Mouse (Mus musculus) stomach, adult 2 months (tissue): ENCODE data around the gene Elfn2. TPM values are rescaled to one million over a fixed set of nuclear protein-coding genes. Genes with fewer than 3 reads are reported as not detected.

Source experiments
- polyA plus RNA-seq: library from polyadenylated mRNA; depleted of rRNA; stranded (reverse); fragments of >200 nt; gene quantifications from 2 replicates; pipeline ENCODE4 v1.2.3, GENCODE M21; 2012; rRNA removed

Elfn2 gene
- polyA plus RNA-seq, result 0.09 and 0.11 TPM in 2 replicates

DNA sequence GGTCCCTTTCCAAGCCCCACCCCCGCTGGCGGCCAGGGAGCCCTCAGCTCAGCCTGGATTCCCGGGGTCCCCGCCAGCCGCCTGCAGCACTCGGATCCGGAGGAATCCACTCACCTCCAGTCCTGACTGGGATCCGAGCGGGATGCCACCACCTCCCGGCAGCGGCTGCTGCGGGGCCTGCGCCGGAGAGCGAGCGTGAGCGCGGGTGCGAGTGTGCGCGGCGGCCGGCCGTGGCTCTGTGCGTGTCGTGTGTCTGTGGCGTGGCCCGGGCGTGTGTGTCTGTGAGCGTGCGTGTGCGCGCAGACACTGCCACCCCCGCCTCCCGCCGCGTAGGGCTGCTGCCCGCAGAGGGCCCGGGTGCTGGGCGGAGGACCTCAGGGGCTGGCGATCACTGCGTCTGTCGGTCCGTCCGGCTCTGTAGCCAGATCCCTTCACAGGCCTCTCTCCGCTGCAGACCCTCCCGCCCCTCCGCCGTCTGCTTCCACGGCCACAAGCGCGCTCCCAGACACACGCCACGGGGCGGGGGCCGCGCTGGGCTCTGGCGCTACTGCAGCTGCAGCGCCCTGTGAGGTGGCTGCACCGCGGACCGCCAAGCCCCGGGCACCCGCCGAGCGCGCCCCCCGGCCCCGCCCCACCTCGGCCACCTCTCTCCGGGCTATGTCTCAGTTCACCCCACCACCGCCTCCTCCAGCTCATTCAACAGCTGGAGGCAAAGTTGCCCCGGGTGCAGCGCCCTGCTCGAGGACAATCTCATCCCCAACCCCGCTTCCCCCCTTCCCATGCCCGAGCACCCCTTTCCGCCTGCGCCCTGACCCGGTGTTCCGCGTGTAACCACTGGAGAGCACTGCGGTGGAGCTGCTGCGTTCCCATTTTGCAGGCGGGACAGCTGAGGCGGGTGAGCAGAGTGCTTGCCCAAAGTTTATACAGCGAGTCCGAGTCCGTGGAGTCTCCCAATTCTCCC, at the start of gene Elfn2:
Gene Elfn2, minus strand, starts transcription at position 482 of the 961 bp plus-strand sequence.

Other genes with a start within 250 kb of the Elfn2 start
- gene Il2rb, start 223.5 kb downstream of the Elfn2 start, polyA plus RNA-seq, result 0.53 and 0.67 TPM in 2 replicates
- gene C1qtnf6, start 187.4 kb downstream of the Elfn2 start, polyA plus RNA-seq, result 19.0 and 21.3 TPM in 2 replicates
- gene Sstr3, start 174.1 kb downstream of the Elfn2 start, polyA plus RNA-seq, result 0.11 and 0.17 TPM in 2 replicates
- gene Rac2, start 146.0 kb downstream of the Elfn2 start, polyA plus RNA-seq, result 19.9 and 28.7 TPM in 2 replicates
- gene Cyth4, start 121.7 kb downstream of the Elfn2 start, polyA plus RNA-seq, result 5.4 and 7.4 TPM in 2 replicates
- gene Mfng, start 54.7 kb upstream of the Elfn2 start, polyA plus RNA-seq, result 4.8 and 6.4 TPM in 2 replicates
- gene Card10, start 84.3 kb upstream of the Elfn2 start, polyA plus RNA-seq, result 17.4 and 21.5 TPM in 2 replicates
- 95.3 and 99.7 TPM in 2 replicates for gene Cdc42ep1, start 123.9 kb upstream of the Elfn2 start, polyA plus RNA-seq
- 1,065 and 1,817 TPM in 2 replicates for gene Lgals2, start 136.8 kb upstream of the Elfn2 start, polyA plus RNA-seq
- 70.1 and 87.7 TPM in 2 replicates for gene Gga1, start 158.4 kb upstream of the Elfn2 start, polyA plus RNA-seq
- gene Gm49510, start 180.9 kb upstream of the Elfn2 start, polyA plus RNA-seq, result 0.04 and 0.13 TPM in 2 replicates
- gene Sh3bp1, start 181.0 kb upstream of the Elfn2 start, polyA plus RNA-seq, result 84.9 and 94.6 TPM in 2 replicates
- gene Pdxp, start 195.1 kb upstream of the Elfn2 start, polyA plus RNA-seq, result 4.0 and 6.7 TPM in 2 replicates
- 167 and 196 TPM in 2 replicates for gene Lgals1, start 208.0 kb upstream of the Elfn2 start, polyA plus RNA-seq
- gene Nol12, start 216.2 kb upstream of the Elfn2 start, polyA plus RNA-seq, result 8.0 and 11.5 TPM in 2 replicates
- gene Triobp, start 229.0 kb upstream of the Elfn2 start, polyA plus RNA-seq, result 33.4 and 42.2 TPM in 2 replicates